In the genomic region with DNA sequence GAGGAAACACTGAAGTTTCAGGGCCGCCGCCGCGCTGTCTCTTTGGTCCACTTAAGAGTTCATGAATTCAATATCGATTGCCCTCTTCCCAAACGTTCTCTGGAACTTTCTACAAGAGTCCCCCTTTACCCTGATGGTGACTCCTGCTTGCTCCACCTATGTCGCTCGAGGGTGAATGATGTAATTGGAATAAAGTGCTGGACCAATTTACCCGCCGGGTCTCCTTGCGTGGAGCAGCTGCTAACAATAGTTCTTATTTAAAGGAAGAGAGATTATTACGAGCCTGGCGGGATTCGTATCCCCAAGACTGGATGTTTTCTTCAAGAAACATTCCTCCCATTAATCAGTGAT, we compare ENCODE assay signal across 7 mouse cellular contexts. TPM values are rescaled to one million over a fixed set of nuclear protein-coding genes. Genes with fewer than 3 reads are reported as not detected.
DNase-seq lines count a peak whose midpoint lies in the region; ATAC-seq and TF ChIP-seq lines count a peak whose summit lies in the region.

Gene Myl12a (minus strand): TSS at position 135 of the 351 bp plus-strand sequence.

- H3K79me2 ChIP-seq in CH12.LX (replicated peaks; ENCODE audit: control insufficient read depth, extremely low read depth, insufficient read depth, poor library complexity, severe bottlenecking), result peaks cover 37% of the 10 kb centered on the region

- H3K9me3 ChIP-seq in CH12.LX (replicated peaks; ENCODE audit: low read length), result no peaks in the 10 kb centered on the region
- H3K9me3 ChIP-seq in G1E (replicated peaks), result no peaks in the 10 kb centered on the region
- no peaks in the 10 kb centered on the region for H3K9me3 ChIP-seq in forebrain, embryonic 14.5 days (replicated peaks; ENCODE audit: control insufficient read depth, low read length)
- H3K9me3 ChIP-seq in hindbrain, embryonic 12.5 days (replicated peaks), result no peaks in the 10 kb centered on the region
- H3K9me3 ChIP-seq in liver, embryonic 14.5 days (ENCODE audit: control insufficient read depth, low read length), result no peaks in the 10 kb centered on the region

- peak within 1 kb of the TSS; percentile 65 for H3K27ac ChIP-seq in CH12.LX (ENCODE audit: insufficient read depth, low read depth)
- H3K27ac ChIP-seq in forebrain, embryonic 14.5 days (ENCODE audit: low read depth, low read length), result peak within 1 kb of the TSS; percentile 95
- peak within 1 kb of the TSS; percentile 95 for H3K27ac ChIP-seq in hindbrain, embryonic 12.5 days
- H3K27ac ChIP-seq in liver, embryonic 14.5 days, result peak within 1 kb of the TSS; percentile 89

- TF ChIP-seq CTCF in CH12.LX (conservative IDR thresholded peaks at IDR 0.05 in 1 of 2, IDR thresholded peaks at IDR 0.05 in 1 of 2; ENCODE audit: low read depth in 2 of 2, low read length in 2 of 2), result no peak
- no peak for TF ChIP-seq CTCF in G1E (IDR thresholded peaks at IDR 0.05; ENCODE audit: low read depth, low read length)
- TF ChIP-seq CTCF in liver, embryonic 14.5 days (IDR thresholded peaks at IDR 0.05; ENCODE audit: low read depth), result no peak

- peak within 1 kb of the TSS; percentile 89 for H3K4me2 ChIP-seq in CH12.LX (ENCODE audit: insufficient read depth, low read depth, poor library complexity, severe bottlenecking)
- peak within 1 kb of the TSS; percentile 74 for H3K4me2 ChIP-seq in forebrain, embryonic 14.5 days (ENCODE audit: low read length)
- H3K4me2 ChIP-seq in hindbrain, embryonic 12.5 days (replicated peaks), result peak within 1 kb of the TSS; percentile 79
- peak within 1 kb of the TSS; percentile 91 for H3K4me2 ChIP-seq in liver, embryonic 14.5 days (ENCODE audit: low read depth)

- DNase-seq in CH12.LX (ENCODE audit: extremely low read depth) (no peak), G1E (ENCODE audit: low spot score) (no peak)
- no peak for DNase-seq in forebrain, embryonic 14.5 days (ENCODE audit: low spot score)
- no peak for DNase-seq in liver, embryonic 14.5 days (ENCODE audit: low read depth in 3 of 3, low spot score in 3 of 3)
- no peak for DNase-seq in ovary, adult 18-20 months (ENCODE audit: low spot score)
- no peak for DNase-seq in frontal cortex, postnatal 14 days (ENCODE audit: low spot score in 2 of 2)

- dilution Hi-C loops in CH12.LX (cut with MboI; ENCODE audit: extremely low pct_ligation_motif_present, extremely low pct_unique_long_range_greater_than_20kb, low sequenced_read_pairs), result no loop called here

- no peak for TF ChIP-seq RAD21 in CH12.LX (IDR thresholded peaks at IDR 0.05; ENCODE audit: low read depth, low read length)

- H3K4me1 ChIP-seq in CH12.LX (ENCODE audit: control insufficient read depth in 1 of 2, insufficient read depth in 2 of 2) (peaks cover 7 to 43% of the 10 kb centered on the region in 2 experiments), G1E (ENCODE audit: insufficient read depth, low read depth, low read length) (peaks cover 40% of the 10 kb centered on the region)
- 0 out of 2 replicates have a peak, but pooled peaks cover 3% of the 10 kb centered on the region for H3K4me1 ChIP-seq in forebrain, embryonic 14.5 days (ENCODE audit: control insufficient read depth, insufficient read depth, low read length)
- H3K4me1 ChIP-seq in hindbrain, embryonic 12.5 days, result peaks cover 17% of the 10 kb centered on the region
- peaks cover 13 to 27% of the 10 kb centered on the region in 2 experiments for H3K4me1 ChIP-seq in liver, embryonic 14.5 days (replicated peaks; ENCODE audit: control insufficient read depth in 2 of 2, insufficient read depth in 2 of 2, low read length in 1 of 2)

- WGBS in forebrain, embryonic 14.5 days, result 1% methylated on average over 14 of the region's 14 CpGs
- WGBS in hindbrain, embryonic 12.5 days, result 13% methylated on average over 14 of the region's 14 CpGs
- WGBS in liver, embryonic 14.5 days (ENCODE audit: insufficient replicate concordance), result 16% methylated on average over 14 of the region's 14 CpGs

- H3K9ac ChIP-seq in CH12.LX (ENCODE audit: insufficient read depth, low read depth), result peak within 1 kb of the TSS; percentile 92
- H3K9ac ChIP-seq in forebrain, embryonic 14.5 days (ENCODE audit: low read length), result peak within 1 kb of the TSS; percentile 79
- H3K9ac ChIP-seq in hindbrain, embryonic 12.5 days, result peak within 1 kb of the TSS; percentile 91
- H3K9ac ChIP-seq in liver, embryonic 14.5 days (replicated peaks), result peak within 1 kb of the TSS; percentile 96

- no peak for TF ChIP-seq EP300 in CH12.LX (IDR thresholded peaks at IDR 0.05; ENCODE audit: low read length)
- no peak for TF ChIP-seq EP300 in liver, embryonic 14.5 days (IDR thresholded peaks at IDR 0.05; ENCODE audit: low read depth)

- H3K36me3 ChIP-seq in CH12.LX (replicated peaks in 1 of 2; ENCODE audit: control insufficient read depth in 1 of 2, insufficient read depth in 1 of 2, low read length in 1 of 2) (peaks cover 0 to 12% of the 10 kb centered on the region in 2 experiments), G1E (replicated peaks) (peaks cover 20% of the 10 kb centered on the region)
- H3K36me3 ChIP-seq in forebrain, embryonic 14.5 days (ENCODE audit: control insufficient read depth, insufficient read depth, low read length), result no peaks in the 10 kb centered on the region
- no peaks in the 10 kb centered on the region for H3K36me3 ChIP-seq in hindbrain, embryonic 12.5 days
- peaks cover 2% of the 10 kb centered on the region; the same call in 1 of the 2 replicates for H3K36me3 ChIP-seq in liver, embryonic 14.5 days (replicated peaks; ENCODE audit: control insufficient read depth, insufficient read depth, low read depth)

- peak; percentile 29 for ATAC-seq in G1E (ENCODE audit: extremely low read depth, insufficient number of reproducible peaks, low FRiP score, poor library complexity, severe bottlenecking)
- ATAC-seq in forebrain, embryonic 14.5 days, result peak; percentile 45
- peak; percentile 47 for ATAC-seq in hindbrain, embryonic 12.5 days (ENCODE audit: low FRiP score)
- ATAC-seq in liver, embryonic 14.5 days (ENCODE audit: insufficient read depth), result peak; percentile 40

- no peak for TF ChIP-seq POLR2A in CH12.LX (IDR thresholded peaks at IDR 0.05; ENCODE audit: low read depth, low read length)

- in situ Hi-C loops in CH12.LX (cut with MboI; ENCODE audit: low pct_ligation_motif_present, low pct_unique_long_range_greater_than_20kb, low sequenced_read_pairs), result no loop called here

- H3K4me3 ChIP-seq in CH12.LX (replicated peaks in 1 of 3; ENCODE audit: low read depth in 2 of 3, low read length in 2 of 3, poor library complexity in 1 of 3), result peak within 1 kb of the TSS; percentile 87 to 91 (median 91)
- peak within 1 kb of the TSS; percentile 90 for H3K4me3 ChIP-seq in G1E (ENCODE audit: low read depth, low read length)
- H3K4me3 ChIP-seq in forebrain, embryonic 14.5 days (ENCODE audit: low read depth, low read length), result peak within 1 kb of the TSS; percentile 88
- peak within 1 kb of the TSS; percentile 91 for H3K4me3 ChIP-seq in hindbrain, embryonic 12.5 days
- peak within 1 kb of the TSS; percentile 73 to 78 for H3K4me3 ChIP-seq in liver, embryonic 14.5 days (ENCODE audit: insufficient read depth in 1 of 2, low read depth in 2 of 2, low read length in 2 of 2)

- no peaks in the 10 kb centered on the region for H3K27me3 ChIP-seq in CH12.LX (replicated peaks)
- no peaks in the 10 kb centered on the region for H3K27me3 ChIP-seq in G1E (ENCODE audit: insufficient read depth, low read length)
- H3K27me3 ChIP-seq in forebrain, embryonic 14.5 days (replicated peaks; ENCODE audit: control insufficient read depth, insufficient read depth, low read length), result no peaks in the 10 kb centered on the region
- no peaks in the 10 kb centered on the region for H3K27me3 ChIP-seq in hindbrain, embryonic 12.5 days
- no peaks in the 10 kb centered on the region for H3K27me3 ChIP-seq in liver, embryonic 14.5 days (ENCODE audit: control insufficient read depth, insufficient read depth, low read length)

TF ChIP-seq in CH12.LX, 34 proteins besides CTCF, POLR2A, EP300 and RAD21:
- TF ChIP-seq USF1 (IDR thresholded peaks at IDR 0.05; ENCODE audit: low read depth, low read length) (no peak), POLR2AphosphoS2 (IDR thresholded peaks at IDR 0.05; ENCODE audit: low read depth, low read length) (0 out of 2 replicates have a peak, but pooled peaks have one; percentile 2), ELF1 (IDR thresholded peaks at IDR 0.05; ENCODE audit: low read depth, low read length) (no peak), MYC (IDR thresholded peaks at IDR 0.05; ENCODE audit: low read depth, low read length) (0 out of 2 replicates have a peak, but pooled peaks have one; percentile 24)
TF ChIP-seq in CH12.LX: peak in this region for 2.

RNA-seq across cellular contexts. Expression of gene Myl12a, which starts in this region (rescaled TPM):
- total RNA-seq in CH12.LX (2012; rRNA removed), result 163 and 171 TPM in 2 replicates
- 246 and 279 TPM in 2 replicates for total RNA-seq in CH12.LX (2014; rRNA removed)
- polyA plus RNA-seq in CH12.LX (2012; ENCODE audit: insufficient read length, low read depth), result 280 and 285 TPM in 2 replicates
- total RNA-seq in G1E (2014; fragmentation: Nextera tagmentation), result 145 and 148 TPM in 2 replicates
- total RNA-seq in G1E (2017), result 222 and 225 TPM in 2 replicates
- polyA plus RNA-seq in G1E (2012), result 52.1 and 76.2 TPM in 2 replicates
- polyA plus RNA-seq in forebrain, embryonic 14.5 days (2014; fragmentation: Nextera tagmentation; extraction: Ambion mirVana), result 143 and 158 TPM in 2 replicates
- 351 and 382 TPM in 2 replicates for polyA plus RNA-seq in hindbrain, embryonic 12.5 days (2016; fragmentation: Nextera tagmentation; extraction: Ambion mirVana)
- 92.3 and 92.7 TPM in 2 replicates for polyA plus RNA-seq in liver, embryonic 14.5 days (2012; rRNA removed)
- 163 and 165 TPM in 2 replicates for polyA plus RNA-seq in liver, embryonic 14.5 days (2014; fragmentation: Nextera tagmentation; extraction: Ambion mirVana)
